Mouse (Mus musculus) embryonic facial prominence, embryonic 13.5 days (tissue): ENCODE data around the gene Trpv1. TPM values are rescaled to one million over a fixed set of nuclear protein-coding genes. Genes with fewer than 3 reads are reported as not detected.

Experiments used
- ATAC-seq: fragments of 200-750 bp; cut with Nextera tagmentation; 2 replicates; pipeline ENCODE4 v1.8.0; 2017; ENCODE audit warnings: low read depth; ENCODE audit not compliant: insufficient number of reproducible peaks, insufficient read depth, low FRiP score, low TSS enrichment
- H3K27ac ChIP-seq: fragments of 300-500 bp; sonication (generic); 2 replicates; pipeline ENCODE4 v1.5.1; 2015; ENCODE audit warnings: moderate library complexity, mild to moderate bottlenecking, inconsistent platforms
- H3K27me3 ChIP-seq: fragments of 300-500 bp; sonication (generic); 2 replicates; pipeline ENCODE4 v1.6.1; 2015; ENCODE audit warnings: mild to moderate bottlenecking, inconsistent platforms
- H3K36me3 ChIP-seq: fragments of 300-500 bp; sonication (generic); 2 replicates; pipeline ENCODE4 v1.6.1; 2015; ENCODE audit warnings: mild to moderate bottlenecking, inconsistent platforms
- H3K4me1 ChIP-seq: fragments of 300-500 bp; sonication (generic); 2 replicates; pipeline ENCODE4 v1.6.1; 2015; ENCODE audit warnings: inconsistent platforms
- H3K4me2 ChIP-seq: fragments of 300-500 bp; sonication (generic); 2 replicates; pipeline ENCODE4 v1.6.1; 2015; ENCODE audit warnings: moderate library complexity, mild to moderate bottlenecking, inconsistent platforms
- H3K4me3 ChIP-seq: fragments of 300-500 bp; sonication (generic); 2 replicates; pipeline ENCODE4 v1.5.1; 2015; ENCODE audit warnings: mild to moderate bottlenecking, inconsistent platforms
- H3K9ac ChIP-seq: fragments of 300-500 bp; sonication (generic); 2 replicates; pipeline ENCODE4 v1.6.1; 2015; ENCODE audit warnings: mild to moderate bottlenecking, inconsistent platforms
- H3K9me3 ChIP-seq: fragments of 300-500 bp; sonication (generic); 2 replicates; pipeline ENCODE4 v1.6.1; 2016; ENCODE audit warnings: inconsistent platforms
- WGBS: fragments of 180-500 bp; shearing (Covaris S2); methylation state at CpG from one replicate; pipeline ENCODE4 v1.1.7; 2015; ENCODE audit warnings: mixed read lengths; 5-methylcytosine and 5-hydroxymethylcytosine counted together
- polyA plus RNA-seq: library from polyadenylated mRNA; unstranded; fragments of >200 nt; fragmentation: Nextera tagmentation; extraction: Ambion mirVana; gene quantifications from 2 replicates; pipeline ENCODE4 v1.2.1, GENCODE M21; 2015

Gene Trpv1
- polyA plus RNA-seq, 1 experiment from 2014 or later, result not detected

- Histone ChIP-seq H3K9me3 (no peaks in the 10 kb centered on the region), H3K36me3 (no peaks in the 10 kb centered on the region), H3K27ac (no peak overlapping the region), H3K27me3 (no peaks in the 10 kb centered on the region), H3K4me1 (peaks cover 7% of the 10 kb centered on the region; the same call in 1 of the 2 replicates), H3K4me2 (no peak overlapping the region), H3K9ac (no peak overlapping the region), H3K4me3 (no peak overlapping the region)
- no peak for ATAC-seq
- WGBS, result 85% methylated on average over 8 of the region's 8 CpGs
These were observed 30.2 kb upstream of the Trpv1 start for GRCm38 (mm10) chr11:73203895-73204294.

- Histone ChIP-seq H3K9ac (no peak overlapping the region), H3K36me3 (no peaks in the 10 kb centered on the region), H3K4me1 (no peaks in the 10 kb centered on the region), H3K9me3 (no peaks in the 10 kb centered on the region), H3K27ac (no peak overlapping the region), H3K27me3 (no peaks in the 10 kb centered on the region), H3K4me2 (no peak overlapping the region), H3K4me3 (no peak overlapping the region)
- 65% methylated on average over 7 of the region's 7 CpGs for WGBS
- no peak for ATAC-seq
These were observed 28.9 kb upstream of the Trpv1 start for GRCm38 (mm10) chr11:73205194-73205593.

- no peak overlapping the region for H3K27ac ChIP-seq
- no peak for ATAC-seq
- H3K36me3 ChIP-seq, result no peaks in the 10 kb centered on the region
- no peak overlapping the region for H3K9ac ChIP-seq
- no peaks in the 10 kb centered on the region for H3K9me3 ChIP-seq
- WGBS, result 78% methylated on average over 2 of the region's 2 CpGs
- no peaks in the 10 kb centered on the region for H3K27me3 ChIP-seq
- no peak overlapping the region for H3K4me2 ChIP-seq
- no peak overlapping the region for H3K4me3 ChIP-seq
- H3K4me1 ChIP-seq, result no peaks in the 10 kb centered on the region
These were observed 26.5 kb upstream of the Trpv1 start for GRCm38 (mm10) chr11:73207621-73208020.

DNA sequence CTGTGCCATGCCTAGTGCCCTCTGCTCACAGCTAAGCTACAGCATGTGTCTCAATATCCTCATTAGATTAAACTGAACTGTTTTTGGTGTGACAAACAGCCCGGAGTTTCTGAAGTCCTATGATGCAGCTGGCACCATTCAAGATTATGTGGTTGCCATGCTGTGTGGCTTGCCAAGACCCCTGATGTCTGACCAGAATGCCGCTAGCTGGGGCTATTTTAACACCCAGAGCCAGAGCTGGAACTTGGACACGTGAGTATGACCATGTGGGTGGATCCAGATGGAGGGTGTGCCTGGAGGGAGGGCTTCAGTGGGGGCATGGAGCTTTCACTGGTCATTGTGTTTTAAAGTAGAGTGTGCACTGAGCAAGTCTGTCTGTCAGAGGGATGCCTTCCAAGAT lies 20.1 kb upstream of the Trpv1 start:
- Histone ChIP-seq H3K9ac (no peak overlapping the region), H3K4me1 (no peaks in the 10 kb centered on the region), H3K27me3 (no peaks in the 10 kb centered on the region), H3K36me3 (no peaks in the 10 kb centered on the region), H3K4me3 (no peak overlapping the region), H3K9me3 (no peaks in the 10 kb centered on the region), H3K4me2 (no peak overlapping the region), H3K27ac (no peak overlapping the region)
- WGBS, result 75% methylated on average over 3 of the region's 3 CpGs
- no peak for ATAC-seq

DNA sequence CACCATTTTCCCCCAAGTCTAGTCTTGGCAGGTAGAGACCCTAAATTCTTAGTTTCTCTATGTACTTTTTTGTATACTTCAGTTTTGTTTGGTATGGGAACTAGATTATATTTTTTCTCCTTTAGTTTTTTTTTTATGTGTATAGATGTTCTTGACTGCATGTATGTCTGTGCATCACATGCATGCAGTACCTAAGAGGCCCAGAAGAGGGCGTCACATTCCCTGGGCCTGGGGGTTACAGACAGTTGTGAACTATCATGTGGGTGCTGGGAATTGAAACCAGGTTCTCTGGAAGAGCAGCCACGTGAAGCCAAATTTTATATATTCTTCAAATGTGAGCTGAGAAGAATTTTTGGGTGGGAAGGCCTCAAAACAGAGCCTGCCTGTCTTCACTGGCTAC lies 14.4 kb upstream of the Trpv1 start:
- no peaks in the 10 kb centered on the region for H3K36me3 ChIP-seq
- ATAC-seq, result no peak
- 51% methylated on average over 2 of the region's 2 CpGs for WGBS
- H3K27me3 ChIP-seq, result no peaks in the 10 kb centered on the region
- H3K27ac ChIP-seq, result no peak overlapping the region
- H3K4me1 ChIP-seq, result no peaks in the 10 kb centered on the region
- no peak overlapping the region for H3K9ac ChIP-seq
- H3K9me3 ChIP-seq, result no peaks in the 10 kb centered on the region
- H3K4me2 ChIP-seq, result no peak overlapping the region
- H3K4me3 ChIP-seq, result no peak overlapping the region

- H3K36me3 ChIP-seq, result no peaks in the 10 kb centered on the region
- H3K9ac ChIP-seq, result no peak overlapping the region
- no peak for ATAC-seq
- no peaks in the 10 kb centered on the region for H3K9me3 ChIP-seq
- no peaks in the 10 kb centered on the region for H3K4me1 ChIP-seq
- H3K4me3 ChIP-seq, result no peak overlapping the region
- H3K27ac ChIP-seq, result no peak overlapping the region
- WGBS, result 84% methylated on average over 1 of the region's 1 CpGs
- H3K27me3 ChIP-seq, result no peaks in the 10 kb centered on the region
- H3K4me2 ChIP-seq, result no peak overlapping the region
These were observed 13.4 kb upstream of the Trpv1 start for GRCm38 (mm10) chr11:73220651-73221050.

DNA sequence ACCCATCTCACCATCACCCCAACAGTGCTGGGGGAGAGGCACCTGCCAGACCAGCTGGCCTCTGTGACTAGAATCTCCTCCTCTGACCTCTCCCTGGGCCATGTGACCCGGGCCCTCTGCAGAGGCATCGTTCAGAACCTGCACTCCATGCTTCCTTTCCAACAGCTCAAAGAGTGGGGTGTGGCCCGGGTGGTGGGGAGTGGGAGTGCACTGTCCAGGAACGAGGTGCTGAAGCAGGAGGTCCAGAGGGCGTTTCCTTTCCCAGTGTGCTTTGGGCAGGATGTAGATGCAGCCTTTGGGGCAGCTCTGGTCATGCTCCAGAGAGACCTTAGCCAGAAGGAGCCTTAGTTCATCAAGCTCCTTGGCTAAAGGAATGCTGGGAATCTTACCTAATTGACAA lies 11.2 kb upstream of the Trpv1 start:
- H3K36me3 ChIP-seq, result no peaks in the 10 kb centered on the region
- no peaks in the 10 kb centered on the region for H3K4me1 ChIP-seq
- ATAC-seq, result no peak
- no peaks in the 10 kb centered on the region for H3K9me3 ChIP-seq
- H3K27me3 ChIP-seq, result no peaks in the 10 kb centered on the region
- H3K4me2 ChIP-seq, result no peak overlapping the region
- H3K4me3 ChIP-seq, result no peak overlapping the region
- no peak overlapping the region for H3K9ac ChIP-seq
- H3K27ac ChIP-seq, result no peak overlapping the region
- 30% methylated on average over 5 of the region's 5 CpGs for WGBS

DNA sequence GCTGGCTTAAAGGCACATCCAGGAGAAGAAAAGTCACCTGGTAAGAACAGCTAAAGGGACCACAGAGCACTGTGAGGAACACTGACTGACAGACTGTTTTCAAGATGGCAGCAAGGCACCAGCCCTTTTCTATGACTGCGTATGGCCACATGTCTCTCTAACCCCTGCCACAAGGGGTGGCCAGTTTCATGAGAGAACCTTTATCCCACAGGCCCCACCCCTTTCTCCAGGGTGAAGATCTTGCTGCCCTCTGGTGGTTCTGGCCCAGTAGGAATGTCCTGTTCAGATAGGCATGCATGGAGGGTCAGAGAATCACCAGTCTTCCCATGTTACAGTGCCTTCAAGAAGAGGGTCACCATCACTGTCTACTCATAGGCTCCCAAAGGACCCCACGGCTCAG lies 10.1 kb upstream of the Trpv1 start:
- WGBS, result 71% methylated on average over 2 of the region's 2 CpGs
- H3K4me2 ChIP-seq, result no peak overlapping the region
- no peak overlapping the region for H3K4me3 ChIP-seq
- no peaks in the 10 kb centered on the region for H3K27me3 ChIP-seq
- H3K4me1 ChIP-seq, result no peaks in the 10 kb centered on the region
- no peak for ATAC-seq
- 0 out of 2 replicates have a peak, but pooled peaks cover under 1% of the 10 kb centered on the region for H3K9me3 ChIP-seq
- H3K36me3 ChIP-seq, result no peaks in the 10 kb centered on the region
- H3K9ac ChIP-seq, result no peak overlapping the region
- H3K27ac ChIP-seq, result no peak overlapping the region

- Histone ChIP-seq H3K27me3 (no peaks in the 10 kb centered on the region), H3K4me2 (no peak overlapping the region), H3K9ac (no peak overlapping the region), H3K36me3 (no peaks in the 10 kb centered on the region), H3K27ac (no peak overlapping the region), H3K4me3 (no peak overlapping the region), H3K4me1 (no peaks in the 10 kb centered on the region), H3K9me3 (0 out of 2 replicates have a peak, but pooled peaks cover 7% of the 10 kb centered on the region)
- ATAC-seq, result no peak
- 87% methylated on average over 6 of the region's 6 CpGs for WGBS
These were observed 8.2 kb upstream of the Trpv1 start for GRCm38 (mm10) chr11:73225856-73226255.

DNA sequence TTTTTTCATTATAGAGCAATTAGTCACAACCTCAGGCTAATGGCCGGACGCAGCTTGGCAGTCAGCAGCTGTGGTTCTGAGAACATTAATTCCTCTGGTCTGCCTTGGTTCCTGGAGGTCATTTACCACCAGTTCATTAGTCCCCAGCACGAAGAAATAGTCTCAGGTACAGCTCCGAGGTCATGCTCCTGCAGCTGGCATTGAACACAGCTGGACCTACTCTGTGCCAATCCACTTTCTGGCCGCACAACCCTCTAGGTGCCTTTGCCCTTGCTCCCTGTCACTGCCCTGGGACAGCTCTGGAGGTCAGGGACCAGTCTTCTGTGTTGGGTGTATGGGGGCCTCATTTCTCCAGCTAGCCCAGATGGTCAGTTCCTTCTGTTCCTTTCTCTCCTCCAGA lies 5.2 kb upstream of the Trpv1 start:
- H3K4me1 ChIP-seq, result no peaks in the 10 kb centered on the region
- H3K9me3 ChIP-seq, result 0 out of 2 replicates have a peak, but pooled peaks cover 7% of the 10 kb centered on the region
- no peaks in the 10 kb centered on the region for H3K27me3 ChIP-seq
- no peak overlapping the region for H3K9ac ChIP-seq
- H3K4me2 ChIP-seq, result no peak overlapping the region
- no peaks in the 10 kb centered on the region for H3K36me3 ChIP-seq
- no peak overlapping the region for H3K27ac ChIP-seq
- 78% methylated on average over 5 of the region's 5 CpGs for WGBS
- H3K4me3 ChIP-seq, result no peak overlapping the region
- ATAC-seq, result no peak

DNA sequence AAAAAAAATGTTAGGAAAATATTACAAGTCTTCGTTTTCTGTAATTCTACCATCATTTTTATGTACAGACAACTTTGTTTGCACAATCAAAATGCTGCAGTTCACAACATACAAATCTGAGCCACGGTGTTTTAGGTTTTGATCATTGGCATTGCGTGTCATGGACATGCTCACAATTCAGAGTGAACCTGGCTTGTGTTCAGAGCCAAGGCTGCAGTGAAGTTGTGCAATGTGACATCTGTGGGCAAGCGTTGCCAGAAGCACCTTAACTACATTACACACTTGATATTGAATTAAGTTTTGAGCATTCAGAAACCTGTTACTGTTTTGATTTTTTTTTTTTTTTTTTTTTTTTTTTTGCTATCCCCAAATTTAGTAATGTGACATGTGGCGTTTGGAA lies 4.0 kb upstream of the Trpv1 start:
- H3K9ac ChIP-seq, result no peak overlapping the region
- H3K36me3 ChIP-seq, result no peaks in the 10 kb centered on the region
- no peak overlapping the region for H3K27ac ChIP-seq
- 0 out of 2 replicates have a peak, but pooled peaks cover 7% of the 10 kb centered on the region for H3K9me3 ChIP-seq
- no peak overlapping the region for H3K4me2 ChIP-seq
- no peaks in the 10 kb centered on the region for H3K4me1 ChIP-seq
- no peak for ATAC-seq
- no peaks in the 10 kb centered on the region for H3K27me3 ChIP-seq
- H3K4me3 ChIP-seq, result no peak overlapping the region
- WGBS, result 76% methylated on average over 5 of the region's 5 CpGs

- Histone ChIP-seq H3K27ac (no peak overlapping the region), H3K4me1 (peaks cover 12% of the 10 kb centered on the region), H3K4me3 (no peak overlapping the region), H3K4me2 (no peak overlapping the region), H3K9me3 (0 out of 2 replicates have a peak, but pooled peaks cover 7% of the 10 kb centered on the region), H3K27me3 (no peaks in the 10 kb centered on the region), H3K36me3 (no peaks in the 10 kb centered on the region), H3K9ac (no peak overlapping the region)
- 62% methylated on average over 2 of the region's 2 CpGs for WGBS
- no peak for ATAC-seq
These were observed 1.6 kb upstream of the Trpv1 start for GRCm38 (mm10) chr11:73232513-73232912.
